Mouse (Mus musculus) monocyte, adult 5-6 weeks (primary cell): ENCODE results near the gene Stx6. TPM values are rescaled to one million over a fixed set of nuclear protein-coding genes. Genes with fewer than 3 reads are reported as not detected.

ENCODE experiments used
- ATAC-seq: fragments of 153-309, 156-312 bp; replicated peaks from 2 replicates; pipeline ENCODE4 v1.8.0; 2017; ENCODE audit warnings: mild to moderate bottlenecking; ENCODE audit not compliant: low TSS enrichment, insufficient number of reproducible peaks, severe bottlenecking, poor library complexity, low FRiP score
- total RNA-seq: library from RNA; stranded (forward); fragments of 200-1000, 200-491, 200-594 nt; gene quantifications from 3 replicates; pipeline ENCODE4 v1.2.3, GENCODE M21; 2017

Stx6 gene
- total RNA-seq, result 54.9 to 89.5 TPM (median 66.6 TPM) in 3 replicates

DNA sequence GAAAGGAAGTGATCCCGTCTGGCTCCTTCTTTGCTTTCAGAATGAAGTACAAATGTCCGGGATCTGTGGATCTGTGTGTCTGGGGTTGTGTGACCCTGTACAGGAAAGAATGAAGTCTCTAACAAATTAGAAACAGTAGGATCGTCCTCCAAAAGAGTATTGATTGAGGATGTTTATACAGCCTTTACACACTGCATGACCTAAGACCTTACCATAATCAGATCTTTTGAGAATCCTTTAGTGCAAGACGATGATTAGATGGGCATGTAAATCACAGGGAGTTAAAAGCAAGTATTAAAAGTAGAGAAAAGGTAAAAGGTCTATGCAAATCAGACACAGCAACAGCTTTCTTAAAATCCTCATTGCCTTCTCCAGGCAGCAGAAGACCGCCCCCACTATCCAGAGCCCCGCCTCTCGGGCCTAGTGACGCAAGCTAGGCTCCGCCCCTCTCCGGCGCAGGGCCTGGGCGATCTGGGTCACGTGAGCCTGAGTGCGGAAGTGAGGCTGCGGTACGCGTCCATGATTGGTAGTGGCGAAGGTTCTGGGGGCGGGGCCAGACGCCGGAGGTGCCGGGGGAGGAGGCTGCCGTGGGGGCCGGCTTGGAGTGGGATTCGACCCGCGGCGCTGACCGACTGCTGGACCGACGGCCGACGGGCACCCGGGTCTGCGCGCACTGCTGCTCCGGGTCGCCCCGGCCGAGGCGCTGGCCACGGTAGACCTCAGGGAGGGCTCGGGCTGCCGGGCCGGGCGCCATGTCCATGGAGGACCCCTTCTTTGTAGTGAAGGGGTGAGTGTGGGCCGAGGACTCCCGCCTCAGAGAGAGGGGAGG lies at the start of gene Stx6:
TSS of gene Stx6 (plus strand) at position 575 of the 829 bp plus-strand sequence.
- peak; percentile 100 for ATAC-seq

DNA sequence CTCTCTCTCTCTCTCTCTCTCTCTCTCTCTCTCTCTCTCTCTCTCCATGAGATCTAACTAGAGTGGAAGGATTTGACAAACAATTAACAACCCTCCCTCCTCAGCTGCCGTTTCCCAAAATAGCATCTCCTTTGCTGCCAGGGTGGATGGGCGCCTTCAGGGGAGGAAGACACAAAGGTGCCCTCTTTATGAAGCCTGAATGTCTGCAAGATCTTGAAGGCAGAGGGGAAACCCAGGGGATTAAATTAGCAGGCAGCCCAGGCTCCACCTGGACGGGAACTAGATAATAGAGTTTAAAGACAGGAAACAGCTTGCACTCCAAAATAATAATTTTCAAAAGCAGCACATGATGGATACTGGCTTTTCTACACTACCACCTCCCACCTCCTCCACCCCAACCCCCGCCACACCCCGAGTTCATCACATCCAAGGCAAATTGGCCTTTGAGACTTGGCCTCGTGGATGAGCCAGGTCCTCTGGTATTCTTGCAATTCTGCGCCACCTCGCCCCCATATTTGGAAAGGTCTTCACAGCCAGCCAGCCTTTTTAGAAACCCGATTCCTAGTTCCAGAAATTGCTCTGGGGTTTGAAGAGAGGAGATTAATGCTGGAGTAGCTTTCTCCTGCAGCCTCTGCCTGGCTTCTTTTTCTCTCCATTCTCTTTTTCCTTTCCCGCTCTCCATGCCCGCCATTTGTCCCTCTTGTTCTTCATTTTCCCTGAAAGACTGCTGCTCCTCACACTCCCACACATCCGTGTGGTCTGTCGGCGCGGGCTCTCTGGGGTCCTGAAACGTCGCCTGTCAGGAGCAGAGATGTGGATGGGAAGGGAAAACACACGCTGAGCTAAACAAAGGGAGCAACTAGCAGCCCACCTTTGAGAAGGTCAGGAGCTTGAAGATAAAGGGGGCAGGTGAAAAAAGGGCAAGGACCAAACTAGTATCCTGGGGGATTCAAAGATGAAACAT lies 48.8 kb upstream of the Stx6 start:
- no peak for ATAC-seq

DNA sequence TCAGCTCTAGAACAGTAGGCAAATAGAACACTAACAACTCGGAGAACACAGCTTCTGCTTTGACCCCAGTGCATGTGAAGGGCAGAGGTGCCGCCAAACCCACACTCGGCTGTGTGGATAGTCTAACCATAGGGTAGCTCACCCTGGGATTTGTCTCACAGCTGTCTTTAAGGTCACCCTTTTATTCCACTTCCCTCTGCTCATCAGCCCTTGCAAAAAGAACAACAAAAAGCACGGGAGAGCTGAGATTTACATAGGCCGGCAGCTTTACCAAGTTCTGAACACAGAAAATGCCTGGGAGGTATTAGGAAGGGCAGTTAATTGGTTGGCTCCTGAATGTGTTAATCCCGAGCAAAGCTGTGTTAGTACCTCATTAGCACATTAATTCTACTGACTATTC lies 47.0 kb upstream of the Stx6 start:
- no peak for ATAC-seq

DNA sequence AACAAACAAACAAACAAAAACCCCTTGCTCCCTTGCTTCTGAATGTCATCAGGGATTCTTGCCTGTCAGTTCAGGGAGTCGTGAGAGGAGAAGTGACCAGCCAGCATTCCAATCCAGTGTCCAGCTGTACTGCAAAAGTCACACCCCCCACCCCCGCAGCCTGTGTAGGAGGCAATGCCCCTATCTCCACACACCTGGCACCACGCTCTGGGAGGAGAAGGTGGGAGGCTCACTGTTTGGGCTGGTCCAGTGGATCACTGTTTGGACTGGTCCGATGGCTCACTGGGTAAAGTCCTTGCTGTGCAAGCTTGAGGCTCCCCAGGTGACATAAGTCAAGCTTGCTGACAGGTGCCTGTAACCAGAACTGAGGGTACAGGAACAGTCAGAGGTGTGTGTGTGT lies 46.4 kb upstream of the Stx6 start:
- no peak for ATAC-seq

DNA sequence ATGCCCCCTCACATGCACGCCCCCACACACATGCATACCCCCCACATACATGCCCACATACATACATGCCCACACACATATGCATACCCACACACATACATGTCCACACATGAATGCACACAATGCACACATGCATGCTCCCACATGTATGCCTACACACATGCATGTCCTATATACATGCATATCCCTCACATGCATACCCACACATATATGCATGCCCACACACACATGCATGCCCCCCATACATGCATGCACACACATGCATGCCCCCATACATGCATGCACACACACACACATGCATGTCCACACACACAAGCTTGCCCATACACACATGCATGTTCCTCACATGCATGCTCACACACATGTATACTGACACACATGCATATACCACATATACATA lies 45.6 kb upstream of the Stx6 start:
- no peak for ATAC-seq

DNA sequence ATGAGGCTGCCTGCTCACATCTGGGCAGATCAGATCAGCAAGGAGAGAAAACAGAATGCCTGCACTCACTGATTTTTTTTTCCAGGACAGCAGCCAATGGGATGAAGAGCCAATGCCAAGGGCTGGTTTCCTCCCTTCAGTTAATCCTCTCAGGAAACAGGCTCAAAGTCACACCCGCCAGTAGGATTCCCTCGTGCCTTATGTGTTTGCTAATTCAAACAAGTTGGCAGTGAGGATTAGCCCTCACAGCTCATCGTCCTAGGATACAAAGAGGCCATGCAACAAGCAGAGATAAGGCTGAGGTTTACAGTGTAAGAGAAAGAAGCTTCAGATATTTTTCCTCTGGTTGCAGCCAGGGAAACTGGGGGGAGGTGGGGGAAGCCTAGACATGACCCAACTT lies 44.6 kb upstream of the Stx6 start:
- ATAC-seq, result no peak

DNA sequence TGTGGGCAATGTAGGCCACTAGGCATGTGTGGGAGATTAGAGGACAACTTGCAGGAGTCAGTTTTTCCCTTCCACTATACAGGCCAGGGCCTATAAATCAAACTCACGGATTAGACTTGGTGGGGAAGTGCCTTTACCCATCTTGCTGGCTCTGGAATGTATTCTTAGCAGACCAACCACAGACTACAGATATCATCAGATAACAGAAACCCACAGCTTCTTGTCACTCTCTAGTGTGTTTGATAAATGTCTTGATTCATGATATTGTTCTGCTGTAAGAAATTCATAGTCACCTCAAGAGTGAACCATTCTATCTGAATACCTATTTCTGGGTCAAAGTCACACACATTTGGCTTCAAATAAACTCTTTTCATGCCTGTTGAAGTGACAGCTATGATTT lies 38.8 kb upstream of the Stx6 start:
- no peak for ATAC-seq

DNA sequence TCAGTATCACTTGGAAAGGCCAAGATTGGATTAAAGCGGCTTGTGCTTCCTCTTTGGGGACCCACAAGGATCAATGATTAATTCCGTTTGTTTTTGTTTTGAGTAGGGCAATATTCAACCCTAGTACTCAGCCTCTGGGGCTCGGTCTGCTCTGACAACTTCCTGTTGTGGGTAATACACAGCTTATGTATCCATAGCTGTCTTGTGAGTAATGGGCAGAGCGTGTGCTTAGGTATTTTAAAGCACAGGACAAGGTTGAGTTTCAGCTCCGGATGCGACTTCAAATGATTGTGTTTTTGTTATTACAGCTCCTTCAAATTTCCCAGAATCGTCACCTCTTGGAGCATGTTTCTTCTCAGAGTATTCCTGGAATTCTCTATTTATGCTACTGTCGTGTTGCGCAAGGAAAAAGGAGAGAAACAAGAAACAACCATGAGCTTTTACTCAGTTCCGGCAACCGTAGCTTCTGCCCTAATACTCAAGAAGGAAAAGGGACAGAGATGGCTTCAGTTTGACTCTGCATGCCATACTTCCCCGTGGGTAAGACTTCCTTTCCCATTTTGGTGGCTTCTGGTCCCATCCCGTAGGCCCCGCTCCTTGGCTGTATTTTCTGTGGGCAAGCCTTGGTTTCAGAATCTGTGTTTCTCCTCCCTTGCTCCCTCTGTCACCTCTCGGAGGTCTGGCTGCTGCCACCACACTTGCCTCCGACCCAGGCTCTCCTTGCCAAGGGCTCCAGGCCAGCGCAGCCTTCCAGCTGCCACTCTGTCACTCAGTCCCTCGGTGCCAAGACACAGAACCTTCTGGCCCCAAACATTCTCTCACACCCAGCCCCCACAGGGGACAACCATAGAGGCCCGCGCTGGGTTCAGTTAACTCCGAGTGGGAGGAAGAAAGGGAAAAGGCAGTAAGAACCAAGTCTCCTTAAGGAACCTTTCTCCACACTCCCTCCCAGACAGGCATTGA lies 36.3 kb upstream of the Stx6 start:
- no peak for ATAC-seq

DNA sequence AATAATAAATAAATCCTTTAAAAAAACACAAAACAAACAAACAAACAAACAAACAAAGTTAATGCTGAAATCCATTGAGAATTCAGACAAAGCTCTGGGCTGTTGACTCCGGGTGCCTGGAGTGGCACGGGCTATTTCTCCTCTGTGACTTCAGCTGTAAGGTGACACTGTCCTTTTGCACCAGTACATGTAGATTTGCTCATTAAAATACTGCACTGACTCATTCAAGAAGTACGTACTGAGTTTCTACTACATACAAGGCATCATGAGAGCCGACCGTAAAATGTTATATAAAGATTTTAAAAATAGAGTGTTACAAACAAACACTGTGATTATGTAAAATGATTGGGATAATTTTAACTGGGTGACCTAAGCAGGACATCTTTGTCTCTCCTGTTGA lies 34.1 kb upstream of the Stx6 start:
- no peak for ATAC-seq

DNA sequence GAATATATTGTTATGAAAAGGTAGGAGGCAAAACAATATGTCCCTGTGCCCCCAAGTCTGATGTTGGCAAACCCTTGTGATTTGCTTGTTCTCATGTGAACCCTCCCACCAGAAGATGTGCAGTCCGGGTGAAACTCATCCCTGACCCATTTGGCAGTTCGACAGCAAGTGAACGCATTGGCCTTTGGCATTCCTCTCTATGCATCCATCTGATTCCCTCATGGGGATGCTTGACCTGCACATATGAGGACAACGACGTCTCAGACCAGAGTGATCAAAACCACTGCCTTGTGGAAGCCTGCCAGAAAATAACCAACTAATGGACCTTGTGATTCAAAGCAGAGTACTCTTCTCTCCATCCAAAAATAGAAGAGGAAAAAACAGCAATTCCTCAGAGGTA lies 31.8 kb upstream of the Stx6 start:
- no peak for ATAC-seq

DNA sequence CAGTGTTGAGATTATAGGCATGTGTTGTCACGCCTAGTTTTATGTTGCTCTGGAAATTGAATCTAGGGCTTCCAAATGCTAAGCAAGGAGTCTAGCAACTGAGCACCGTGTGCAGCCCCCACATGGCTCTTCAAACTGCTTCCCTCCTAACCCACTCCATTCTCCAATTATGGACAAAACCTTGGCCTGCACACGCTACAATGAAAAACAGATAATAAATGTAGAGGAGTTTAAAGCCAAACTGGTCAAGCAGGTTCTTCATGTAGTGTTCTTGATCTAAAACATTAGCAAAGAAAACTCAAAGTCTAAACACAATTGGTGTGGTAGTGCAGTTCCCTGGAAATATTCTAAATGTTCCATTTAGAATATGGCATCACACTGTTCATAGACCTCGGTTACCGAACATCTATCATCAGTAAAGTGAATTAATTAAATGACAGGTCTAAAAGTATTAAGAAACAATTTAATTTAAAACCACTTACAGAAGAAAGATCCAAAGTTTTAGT lies 31.0 kb upstream of the Stx6 start:
- no peak for ATAC-seq

DNA sequence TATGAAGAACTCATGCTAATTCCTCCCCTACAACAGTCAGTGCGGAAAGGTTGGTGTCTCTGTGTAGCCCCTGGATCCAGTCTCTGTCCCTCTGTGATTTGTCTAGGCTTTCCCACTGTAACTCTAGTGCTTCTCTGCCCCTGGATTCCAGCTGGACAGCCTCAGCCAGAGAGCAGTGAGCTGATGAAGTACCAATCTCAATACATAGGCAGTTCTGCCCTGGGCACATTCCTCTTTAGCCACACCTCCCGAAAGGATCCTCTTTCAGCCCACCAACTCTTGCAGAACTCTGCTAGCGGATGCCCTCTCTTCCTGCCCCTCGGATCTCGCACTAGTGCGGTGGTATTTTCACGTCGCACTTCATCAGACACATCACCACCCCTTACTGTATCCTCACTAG lies 23.6 kb upstream of the Stx6 start:
- ATAC-seq, result no peak

DNA sequence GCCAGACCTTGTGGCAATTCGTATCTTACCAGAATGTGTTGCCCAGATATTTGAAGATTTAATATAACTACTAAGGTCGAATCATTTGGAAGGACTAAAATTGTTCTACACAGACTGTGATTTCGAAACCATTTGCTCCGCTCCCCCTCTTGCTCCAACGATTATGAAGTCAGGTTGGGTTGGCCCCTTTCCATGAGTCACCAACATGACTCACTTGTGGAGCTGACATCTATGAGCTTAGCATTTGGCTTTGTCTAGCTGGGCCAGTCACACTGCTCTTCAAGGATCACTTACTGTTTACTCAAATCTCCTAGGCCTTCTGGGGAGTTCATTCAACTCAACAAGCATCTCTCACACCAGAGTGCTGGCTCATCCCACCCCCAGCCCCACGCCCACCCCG lies 19.7 kb upstream of the Stx6 start:
- ATAC-seq, result no peak; the same call in 1 of the 2 replicates

DNA sequence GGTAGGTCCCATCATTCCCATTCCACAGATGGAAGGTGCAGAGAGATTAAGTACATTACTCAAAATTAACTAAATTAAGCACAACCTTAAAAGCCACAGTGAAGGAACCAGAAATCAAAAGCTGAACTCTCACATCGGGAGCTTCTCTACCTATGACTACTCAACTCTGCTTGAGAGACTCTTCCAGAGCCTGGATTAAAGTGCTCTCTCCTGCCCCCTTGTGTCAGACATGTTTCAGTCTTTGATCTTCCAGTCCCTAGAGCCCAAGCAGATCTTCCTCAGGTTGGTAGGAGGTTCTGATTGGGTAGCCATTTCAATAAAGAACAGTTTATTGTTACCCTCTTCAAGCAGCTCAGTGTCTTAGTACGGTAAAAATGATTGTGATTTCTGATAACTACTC lies 18.4 kb upstream of the Stx6 start:
- peak; percentile 80 for ATAC-seq

DNA sequence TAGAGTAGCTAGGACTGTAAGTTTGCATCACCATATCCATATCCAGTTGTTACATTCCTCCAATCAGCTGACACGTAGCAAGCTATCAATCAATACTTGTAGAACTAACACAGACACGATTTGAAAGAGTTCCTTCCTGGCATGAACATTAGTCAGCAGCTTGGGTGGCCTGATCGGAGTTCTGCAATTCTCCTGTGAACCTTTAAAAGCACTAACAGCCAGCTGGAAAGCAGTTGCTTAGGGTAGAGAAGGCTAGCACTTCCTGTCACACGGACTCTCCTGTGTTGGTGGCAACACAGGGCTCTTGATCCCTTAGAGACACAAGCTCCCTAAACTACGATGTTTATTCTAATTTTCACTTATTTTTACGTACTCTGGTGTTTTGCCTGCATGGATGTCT lies 12.9 kb upstream of the Stx6 start:
- ATAC-seq, result peak; percentile 53

DNA sequence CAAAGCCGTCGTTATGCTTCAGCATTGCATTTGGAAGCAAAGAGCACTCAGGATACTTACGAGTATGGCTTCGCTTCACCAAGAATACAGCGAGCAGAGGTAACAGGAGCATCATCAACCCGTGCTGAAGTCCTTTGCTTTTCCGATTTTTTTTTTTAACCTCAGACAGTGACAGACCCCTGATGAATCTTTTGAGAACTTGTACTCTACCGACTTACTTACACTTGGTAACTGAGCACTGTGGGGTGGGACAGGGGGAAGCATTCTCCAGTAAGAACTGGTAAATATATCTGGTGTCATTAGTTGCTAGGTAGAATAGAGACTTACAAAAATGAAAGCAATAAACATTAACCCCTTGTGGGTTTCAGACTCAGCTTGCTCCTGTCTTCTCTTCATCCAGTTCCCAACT lies 11.9 kb upstream of the Stx6 start, which contains the start of gene Mr1:
TSS of gene Mr1 (minus strand) at position 243 of the 409 bp plus-strand sequence.
- ATAC-seq, result peak; percentile 88

DNA sequence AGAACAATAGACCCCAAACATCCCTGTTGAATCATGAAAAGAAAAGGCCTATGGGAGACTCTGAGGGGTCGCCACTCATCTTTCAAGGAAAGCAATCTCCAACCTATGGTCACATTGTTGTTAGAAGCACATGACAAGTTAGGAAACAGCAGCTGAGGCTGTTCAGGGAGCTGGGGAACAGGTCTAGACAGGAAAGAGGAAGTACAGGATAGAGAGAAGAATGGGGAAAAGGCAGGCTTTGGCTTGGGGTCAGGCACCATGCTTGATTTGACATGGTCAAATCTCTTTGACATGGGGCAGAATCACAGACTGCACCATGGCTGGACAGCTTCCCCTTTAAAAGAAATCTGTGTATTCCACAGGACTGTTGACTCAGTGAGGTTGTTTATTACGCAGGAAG lies 11.3 kb upstream of the Stx6 start:
- ATAC-seq, result peak; percentile 51

DNA sequence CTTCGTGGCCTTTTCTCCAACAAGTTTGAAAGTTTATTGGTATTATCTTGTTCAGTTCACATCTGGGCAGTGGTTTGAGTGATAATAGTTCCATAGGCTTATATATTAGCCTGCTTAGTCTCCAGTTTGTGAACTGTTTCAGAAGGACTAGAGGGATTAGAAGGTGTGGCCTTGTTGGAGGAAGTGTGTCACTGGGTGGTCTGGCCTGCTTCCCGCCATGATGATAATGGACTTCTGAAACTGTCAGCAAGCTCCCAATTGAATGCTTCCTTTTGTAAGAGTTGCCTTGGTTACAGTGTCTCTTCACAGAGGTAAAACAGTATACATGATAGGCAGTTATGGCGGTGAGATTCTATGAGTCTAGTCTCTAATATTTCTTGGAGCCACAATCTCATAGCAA lies 9.1 kb upstream of the Stx6 start:
- ATAC-seq, result no peak
